Mouse (Mus musculus) MEL (cell line): ENCODE measurements at regions not wholly inside any gene's neighbourhood (a gene's known extent, or its start where the extent isn't known, plus 50 kb on each side); places are given as distances from the start of the nearest gene placed in this dataset.
A peak's percentile ranks its signal among the peaks of the same experiment; 100 is the strongest.

ENCODE experiments used
- DNase-seq: peaks from one replicate; pipeline ENCODE4 v3.0.0; 2011; ENCODE audit warnings: low read depth, low spot score
- H3K27ac ChIP-seq: 2 replicates; pipeline ENCODE4 v1.5.1; 2012; ENCODE audit warnings: low read depth, mild to moderate bottlenecking, control low read depth, low read length, moderate library complexity; ENCODE audit not compliant: control insufficient read depth
- H3K27me3 ChIP-seq, 2 experiments: fragments of 150-350 bp in 1 of 2; sonication (generic) in 1 of 2; 2 replicates each; pipeline ENCODE4 v1.6.1; 2012; ENCODE audit warnings: low read length in 2 of 2, mild to moderate bottlenecking in 2 of 2, improper control_type of control experiment in 1 of 2, moderate library complexity in 1 of 2; ENCODE audit not compliant: insufficient read depth in 2 of 2, control insufficient read depth in 1 of 2
- H3K36me3 ChIP-seq, 2 experiments: 2 replicates each; pipeline ENCODE4 v1.6.1; 2012 to 2014; ENCODE audit warnings: low read length in 2 of 2, improper control_type of control experiment in 1 of 2, inconsistent platforms in 1 of 2, mild to moderate bottlenecking in 1 of 2; ENCODE audit not compliant: insufficient read depth in 2 of 2, control insufficient read depth in 1 of 2
- H3K4me1 ChIP-seq, 2 experiments: fragments of 150-350 bp in 1 of 2; sonication (generic) in 1 of 2; 2 replicates each; pipeline ENCODE4 v1.6.1; 2012; ENCODE audit warnings: low read length in 2 of 2, improper control_type of control experiment in 1 of 2, mild to moderate bottlenecking in 1 of 2; ENCODE audit not compliant: insufficient read depth in 2 of 2, control insufficient read depth in 1 of 2
- H3K4me3 ChIP-seq, 2 experiments: fragments of 150-350 bp in 1 of 2; sonication (generic) in 1 of 2; 2 replicates each; pipeline ENCODE4 v1.5.1; 2012; ENCODE audit warnings: low read depth in 2 of 2, low read length in 2 of 2, mild to moderate bottlenecking in 2 of 2, moderate library complexity in 2 of 2, control low read depth in 1 of 2, improper control_type of control experiment in 1 of 2; ENCODE audit not compliant: control insufficient read depth in 1 of 2, insufficient read depth in 1 of 2
- H3K79me2 ChIP-seq: 2 replicates; pipeline ENCODE4 v1.6.1; 2012; ENCODE audit warnings: mild to moderate bottlenecking, low read length, moderate library complexity; ENCODE audit not compliant: control insufficient read depth, poor library complexity, insufficient read depth
- H3K9ac ChIP-seq: 2 replicates; pipeline ENCODE4 v1.6.1; 2012; ENCODE audit warnings: low read depth, mild to moderate bottlenecking, control low read depth, low read length, moderate library complexity; ENCODE audit not compliant: control insufficient read depth, poor library complexity, severe bottlenecking
- H3K9me3 ChIP-seq: fragments of 150-350 bp; sonication (generic); replicated peaks from 2 replicates; pipeline ENCODE4 v1.6.1; 2012; ENCODE audit warnings: mild to moderate bottlenecking, low read length, improper control_type of control experiment, moderate library complexity; ENCODE audit not compliant: insufficient read depth
- BHLHE40 ChIP-seq: IDR thresholded peaks from 2 replicates; pipeline ENCODE4 v1.6.1; 2012; ENCODE audit warnings: low read depth, mild to moderate bottlenecking, inconsistent platforms, low read length, improper control_type of control experiment, borderline replicate concordance
- CHD1 ChIP-seq: IDR thresholded peaks from 2 replicates; pipeline ENCODE4 v1.6.1; 2012; ENCODE audit warnings: low read depth, mild to moderate bottlenecking, inconsistent platforms, low read length, improper control_type of control experiment
- CHD2 ChIP-seq: IDR thresholded peaks from 2 replicates; pipeline ENCODE4 v1.6.1; 2011; ENCODE audit warnings: low read length, improper control_type of control experiment
- E2F4 ChIP-seq: IDR thresholded peaks from 2 replicates; pipeline ENCODE4 v1.6.1; 2011; ENCODE audit warnings: low read depth, low read length, improper control_type of control experiment, borderline replicate concordance
- ELF1 ChIP-seq: IDR thresholded peaks from 2 replicates; pipeline ENCODE4 v1.6.1; 2014; ENCODE audit warnings: low read depth, mild to moderate bottlenecking, inconsistent platforms, low read length, improper control_type of control experiment, moderate library complexity
- EP300 ChIP-seq, 2 experiments: IDR thresholded peaks; 2 replicates each; pipeline ENCODE4 v1.6.1; 2011; ENCODE audit warnings: improper control_type of control experiment in 2 of 2, low read length in 2 of 2, low read depth in 1 of 2, mild to moderate bottlenecking in 1 of 2
- GABPA ChIP-seq: IDR thresholded peaks from 2 replicates; pipeline ENCODE4 v1.6.1; 2012; ENCODE audit warnings: low read depth, mild to moderate bottlenecking, inconsistent platforms, low read length, improper control_type of control experiment, moderate library complexity
- JUND ChIP-seq: IDR thresholded peaks from 2 replicates; pipeline ENCODE4 v1.6.1; 2011; ENCODE audit warnings: low read depth, mild to moderate bottlenecking, improper control_type of control experiment, low read length
- KAT2A ChIP-seq: conservative IDR thresholded peaks from 2 replicates; pipeline ENCODE4 v1.6.1; 2012; ENCODE audit warnings: low read depth, low read length, improper control_type of control experiment, inconsistent platforms
- MAFK ChIP-seq: IDR thresholded peaks from 2 replicates; pipeline ENCODE4 v1.6.1; 2011; ENCODE audit warnings: low read depth, mild to moderate bottlenecking, low read length, improper control_type of control experiment, borderline replicate concordance
- MAX ChIP-seq: IDR thresholded peaks from 2 replicates; pipeline ENCODE4 v1.6.1; 2011; ENCODE audit warnings: low read length, improper control_type of control experiment
- MAZ ChIP-seq: IDR thresholded peaks from 2 replicates; pipeline ENCODE4 v1.6.1; 2012; ENCODE audit warnings: low read depth, mild to moderate bottlenecking, inconsistent platforms, low read length, improper control_type of control experiment
- MEF2A ChIP-seq: IDR thresholded peaks from 2 replicates; pipeline ENCODE4 v1.6.1; 2014; ENCODE audit warnings: low read depth, mild to moderate bottlenecking, inconsistent platforms, low read length, improper control_type of control experiment; ENCODE audit not compliant: poor library complexity, insufficient replicate concordance, severe bottlenecking; ENCODE audit errors: extremely low read depth
- MXI1 ChIP-seq: IDR thresholded peaks from 2 replicates; pipeline ENCODE4 v1.6.1; 2011; ENCODE audit warnings: mild to moderate bottlenecking, low read depth, low read length, improper control_type of control experiment
- MYB ChIP-seq: IDR thresholded peaks from 2 replicates; pipeline ENCODE4 v1.6.1; 2011; ENCODE audit warnings: mild to moderate bottlenecking, low read depth, low read length, improper control_type of control experiment
- MYC ChIP-seq: IDR thresholded peaks from 2 replicates; pipeline ENCODE4 v1.6.1; 2011; ENCODE audit warnings: low read depth, mild to moderate bottlenecking, low read length, improper control_type of control experiment, moderate library complexity
- NELFE ChIP-seq: IDR thresholded peaks from 2 replicates; pipeline ENCODE4 v1.6.1; 2011; ENCODE audit warnings: low read depth, low read length, improper control_type of control experiment
- NRF1 ChIP-seq: IDR thresholded peaks from 2 replicates; pipeline ENCODE4 v1.6.1; 2014; ENCODE audit warnings: low read depth, mild to moderate bottlenecking, inconsistent platforms, low read length, improper control_type of control experiment, moderate library complexity; ENCODE audit not compliant: poor library complexity, insufficient read depth, severe bottlenecking
- POLR2A ChIP-seq, 2 experiments: IDR thresholded peaks; 2 replicates each; pipeline ENCODE4 v1.6.1; 2011 to 2012; ENCODE audit warnings: low read length in 2 of 2, mild to moderate bottlenecking in 2 of 2, control low read depth in 1 of 2, improper control_type of control experiment in 1 of 2, low read depth in 1 of 2, moderate library complexity in 1 of 2; ENCODE audit not compliant: control insufficient read depth in 1 of 2, insufficient read depth in 1 of 2, poor library complexity in 1 of 2
- POLR2AphosphoS5 ChIP-seq: IDR thresholded peaks from 2 replicates; pipeline ENCODE4 v1.6.1; 2012; ENCODE audit warnings: low read depth, borderline replicate concordance, mild to moderate bottlenecking, inconsistent platforms, low read length, moderate library complexity, mixed read lengths
- RAD21 ChIP-seq: IDR thresholded peaks from 2 replicates; pipeline ENCODE4 v1.6.1; 2011; ENCODE audit warnings: mild to moderate bottlenecking, low read depth, low read length, improper control_type of control experiment
- RCOR1 ChIP-seq: IDR thresholded peaks from 2 replicates; pipeline ENCODE4 v1.6.1; 2012; ENCODE audit warnings: low read depth, mild to moderate bottlenecking, inconsistent platforms, low read length, improper control_type of control experiment
- SIN3A ChIP-seq: IDR thresholded peaks from 2 replicates; pipeline ENCODE4 v1.6.1; 2012; ENCODE audit warnings: low read length, improper control_type of control experiment, inconsistent platforms
- SMC3 ChIP-seq: IDR thresholded peaks from 2 replicates; pipeline ENCODE4 v1.6.1; 2011; ENCODE audit warnings: low read depth, low read length, improper control_type of control experiment
- TAL1 ChIP-seq: IDR thresholded peaks from 2 replicates; pipeline ENCODE4 v1.6.1; 2012; ENCODE audit warnings: mild to moderate bottlenecking, inconsistent platforms, low read length, moderate library complexity, mixed read lengths
- TCF12 ChIP-seq: IDR thresholded peaks from 2 replicates; pipeline ENCODE4 v1.6.1; 2014; ENCODE audit warnings: low read depth, mild to moderate bottlenecking, inconsistent platforms, low read length, improper control_type of control experiment, moderate library complexity
- USF1 ChIP-seq: IDR thresholded peaks from 2 replicates; pipeline ENCODE4 v1.6.1; 2014; ENCODE audit warnings: low read depth, mild to moderate bottlenecking, inconsistent platforms, low read length, improper control_type of control experiment, moderate library complexity
- USF2 ChIP-seq, 2 experiments: IDR thresholded peaks; 2 replicates each; pipeline ENCODE4 v1.6.1; 2011 to 2012; ENCODE audit warnings: improper control_type of control experiment in 2 of 2, low read length in 2 of 2, borderline replicate concordance in 1 of 2, inconsistent platforms in 1 of 2, low read depth in 1 of 2, mild to moderate bottlenecking in 1 of 2; ENCODE audit not compliant: insufficient read depth in 1 of 2
- ZKSCAN1 ChIP-seq: IDR thresholded peaks from 2 replicates; pipeline ENCODE4 v1.6.1; 2012; ENCODE audit warnings: low read depth, mild to moderate bottlenecking, inconsistent platforms, low read length, improper control_type of control experiment, moderate library complexity
- ZMIZ1 ChIP-seq: IDR thresholded peaks from 2 replicates; pipeline ENCODE4 v1.6.1; 2012; ENCODE audit warnings: low read depth, mild to moderate bottlenecking, inconsistent platforms, low read length, improper control_type of control experiment, moderate library complexity

- Histone ChIP-seq H3K27me3 (peaks cover 5 to 6% of the 10 kb centered on the region in 2 experiments; a peak in 3 of 4 replicates), H3K79me2 (no peaks in the 10 kb centered on the region), H3K36me3 (peaks cover 0 to 11% of the 10 kb centered on the region in 2 experiments; a peak in 2 of 4 replicates), H3K4me1 (peaks cover 5 to 10% of the 10 kb centered on the region in 2 experiments; a peak in 3 of 4 replicates), H3K4me3 (no peak overlapping the region), H3K27ac (no peak overlapping the region), H3K9me3 (no peaks in the 10 kb centered on the region), H3K9ac (no peak overlapping the region)
- no peak for DNase-seq
- TF ChIP-seq ELF1 (no peak), MYC (no peak), MYB (no peak), TCF12 (no peak), USF2 (IDR thresholded peaks at IDR 0.05; ENCODE audit: borderline replicate concordance in 1 of 2, insufficient read depth in 1 of 2, low read depth in 1 of 2, low read length in 2 of 2) (no peak), SIN3A (no peak), POLR2A (IDR thresholded peaks at IDR 0.05; ENCODE audit: control insufficient read depth in 1 of 2, insufficient read depth in 1 of 2, low read depth in 1 of 2, low read length in 2 of 2, poor library complexity in 1 of 2) (no peak), CHD1 (no peak), MAZ (no peak), EP300 (IDR thresholded peaks at IDR 0.05; ENCODE audit: low read depth in 1 of 2, low read length in 2 of 2) (no peak), USF1 (no peak)
Observed at GRCm38 (mm10) chr9:61711296-61711695, 203.0 kb downstream of the Rplp1 start.

- H3K27ac ChIP-seq: peak overlapping the region; percentile 20
- peak overlapping the region; percentile 40 for H3K9ac ChIP-seq
- H3K9me3 ChIP-seq: no peaks in the 10 kb centered on the region
- no peaks in the 10 kb centered on the region for H3K79me2 ChIP-seq
- H3K27me3 ChIP-seq: no peaks in the 10 kb centered on the region
- H3K36me3 ChIP-seq: peaks cover 0 to 15% of the 10 kb centered on the region in 2 experiments; a peak in 2 of 4 replicates
- H3K4me3 ChIP-seq: peak overlapping the region; percentile 16 to 57
- peak; percentile 64 for DNase-seq
- H3K4me1 ChIP-seq: peaks cover 5 to 25% of the 10 kb centered on the region in 2 experiments; a peak in 3 of 4 replicates
- TF ChIP-seq MXI1 (no peak), MAX (no peak), MYC (no peak), MEF2A (no peak), EP300 (IDR thresholded peaks at IDR 0.05; ENCODE audit: low read depth in 1 of 2, low read length in 2 of 2) (peak; percentile 31; a peak in 1 of 4 replicates), E2F4 (no peak), GABPA (no peak), POLR2AphosphoS5 (no peak), MYB (no peak), BHLHE40 (peak; percentile 45; the same call in 1 of the 2 replicates), MAZ (no peak), MAFK (no peak), CHD2 (no peak), TAL1 (no peak), NELFE (no peak), USF1 (no peak), POLR2A (IDR thresholded peaks at IDR 0.05; ENCODE audit: control insufficient read depth in 1 of 2, insufficient read depth in 1 of 2, low read depth in 1 of 2, low read length in 2 of 2, poor library complexity in 1 of 2) (no peak), CHD1 (no peak), JUND (peak; percentile 46; the same call in 1 of the 2 replicates), RAD21 (no peak), NRF1 (no peak), ZMIZ1 (no peak), SMC3 (no peak), RCOR1 (no peak), KAT2A (no peak), SIN3A (no peak), ZKSCAN1 (no peak)
Observed at GRCm38 (mm10) chr9:61707875-61708274, 206.5 kb downstream of the Rplp1 start.
